Comparison of ENCODE assay signal across 8 mouse cellular contexts in the genomic region with DNA sequence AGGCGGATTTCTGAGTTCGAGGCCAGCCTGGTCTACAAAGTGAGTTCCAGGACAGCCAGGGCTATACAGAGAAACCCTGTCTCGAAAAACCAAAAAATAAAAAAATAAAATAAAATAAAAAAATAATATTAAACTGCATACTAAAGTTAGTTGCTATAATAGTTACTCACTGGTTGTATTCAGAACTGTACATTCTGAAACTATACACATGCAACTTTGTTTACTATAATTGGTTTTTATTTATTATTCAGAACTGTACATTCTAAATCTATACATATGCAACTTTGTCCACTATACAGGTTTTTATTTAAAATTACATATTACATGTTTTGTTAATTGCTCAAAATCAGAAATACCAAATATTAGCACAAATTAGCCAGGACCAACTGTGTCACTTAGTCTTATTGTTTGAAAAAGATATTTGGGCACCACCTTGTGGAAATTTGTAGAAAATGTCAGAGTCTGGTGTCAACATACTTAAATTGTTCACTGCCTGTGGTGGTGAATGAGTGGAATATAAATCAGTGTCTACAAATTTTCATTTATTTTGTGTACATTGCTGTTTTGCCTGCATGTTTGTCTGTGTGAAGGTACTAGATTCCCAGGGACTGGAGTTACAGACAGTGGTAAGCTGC. TPM values are rescaled to one million over a fixed set of nuclear protein-coding genes. Genes with fewer than 3 reads are reported as not detected.
A peak's percentile ranks its signal among the peaks of the same experiment; 100 is the strongest.
DNase-seq lines count a peak whose midpoint lies in the region; ATAC-seq and TF ChIP-seq lines count a peak whose summit lies in the region.

No protein-coding gene starts in this region.

- no peak overlapping the region for H3K4me2 ChIP-seq in forebrain, embryonic 14.5 days (ENCODE audit: low read length)
- H3K4me2 ChIP-seq in neural tube, embryonic 12.5 days (replicated peaks): no peak overlapping the region

- no peak overlapping the region for H3K9ac ChIP-seq in forebrain, embryonic 14.5 days (ENCODE audit: low read length)
- no peak overlapping the region for H3K9ac ChIP-seq in neural tube, embryonic 12.5 days

- WGBS in forebrain, embryonic 14.5 days: 91% methylated on average over 3 of the region's 3 CpGs
- 92% methylated on average over 3 of the region's 3 CpGs for WGBS in neural tube, embryonic 12.5 days

- peak; percentile 64 for TF ChIP-seq CTCF in left cerebral cortex, adult 2 months (IDR thresholded peaks at IDR 0.05)

- no peak overlapping the region for H3K27ac ChIP-seq in left cerebral cortex, adult 2 months
- no peak overlapping the region for H3K27ac ChIP-seq in forebrain, embryonic 14.5 days (ENCODE audit: low read depth, low read length)
- no peak overlapping the region for H3K27ac ChIP-seq in neural tube, embryonic 12.5 days

- no peaks in the 10 kb centered on the region for H3K36me3 ChIP-seq in forebrain, embryonic 14.5 days (ENCODE audit: control insufficient read depth, insufficient read depth, low read length)
- no peaks in the 10 kb centered on the region for H3K36me3 ChIP-seq in neural tube, embryonic 12.5 days

- H3K4me3 ChIP-seq in left cerebral cortex, adult 2 months: no peak overlapping the region
- no peak overlapping the region for H3K4me3 ChIP-seq in forebrain, embryonic 14.5 days (ENCODE audit: low read depth, low read length)
- no peak overlapping the region for H3K4me3 ChIP-seq in neural tube, embryonic 12.5 days

- DNase-seq in cerebellum, adult 9-10 months: peak; percentile 45
- DNase-seq in cerebellum, adult 9-11 months: no peak
- no peak for DNase-seq in left cerebral cortex, adult 2 months (ENCODE audit: extremely low spot score in 1 of 2, low spot score in 2 of 2)
- DNase-seq in left cerebral cortex, postnatal 36 days (ENCODE audit: low spot score in 2 of 2): no peak
- peak; percentile 72 for DNase-seq in forebrain, embryonic 14.5 days (ENCODE audit: low spot score)
- no peak for DNase-seq in thymus, postnatal 10 days (ENCODE audit: low spot score in 2 of 2)
- no peak for DNase-seq in testis, postnatal 10 days (ENCODE audit: low spot score)

- no peaks in the 10 kb centered on the region for H3K9me3 ChIP-seq in forebrain, embryonic 14.5 days (replicated peaks; ENCODE audit: control insufficient read depth, low read length)
- H3K9me3 ChIP-seq in neural tube, embryonic 12.5 days: no peaks in the 10 kb centered on the region

- H3K27me3 ChIP-seq in forebrain, embryonic 14.5 days (replicated peaks; ENCODE audit: control insufficient read depth, insufficient read depth, low read length): no peaks in the 10 kb centered on the region
- no peaks in the 10 kb centered on the region for H3K27me3 ChIP-seq in neural tube, embryonic 12.5 days (replicated peaks)

- ATAC-seq in forebrain, embryonic 14.5 days: peak; percentile 80; the same call in 1 of the 2 replicates
- ATAC-seq in neural tube, embryonic 12.5 days (ENCODE audit: low FRiP score, low read depth): peak; percentile 21; the same call in 1 of the 2 replicates

- intact Hi-C loops in left cerebral cortex, adult 2 months (cut with DNase I): loop anchor here (1.0 to 2.0 kb wide), 2 partner anchors 120 to 455 kb away; no protein-coding TSS in a partner anchor
- intact Hi-C loops in left cerebral cortex, postnatal 36 days (cut with DNase I): loop anchor here (2.0 kb wide), 1 partner anchor 456 kb away; no protein-coding TSS in a partner anchor

- H3K4me1 ChIP-seq in forebrain, embryonic 14.5 days (ENCODE audit: control insufficient read depth, insufficient read depth, low read length): no peaks in the 10 kb centered on the region
- H3K4me1 ChIP-seq in neural tube, embryonic 12.5 days: no peaks in the 10 kb centered on the region

RNA-seq across cellular contexts. Expression of a gene that starts 3.7 kb away (rescaled TPM):
- under 1 TPM; 0.63 to 0.89 TPM for total RNA-seq in left cerebral cortex, adult 2 months (2021)
- total RNA-seq in left cerebral cortex, postnatal 36 days (2021): under 1 TPM; 0.66 to 0.72 TPM
- polyA plus RNA-seq in forebrain, embryonic 14.5 days (2014; fragmentation: Nextera tagmentation; extraction: Ambion mirVana): 0.15 and 0.42 TPM in 2 replicates
- 0.50 and 1.3 TPM in 2 replicates for polyA plus RNA-seq in neural tube, embryonic 12.5 days (2016; fragmentation: Nextera tagmentation; extraction: Ambion mirVana)

RNA-seq across cellular contexts. Expression of a gene that starts 20.3 kb away (rescaled TPM):
- 10 to 100 TPM; 20.5 to 26.2 TPM for total RNA-seq in left cerebral cortex, adult 2 months (2021)
- total RNA-seq in left cerebral cortex, postnatal 36 days (2021): 10 to 100 TPM; 23.4 to 23.8 TPM
- 23.3 and 26.3 TPM in 2 replicates for polyA plus RNA-seq in forebrain, embryonic 14.5 days (2014; fragmentation: Nextera tagmentation; extraction: Ambion mirVana)
- polyA plus RNA-seq in neural tube, embryonic 12.5 days (2016; fragmentation: Nextera tagmentation; extraction: Ambion mirVana): 30.2 and 30.5 TPM in 2 replicates

Comparison
In these comparisons a context has a peak if more than half of its experiments do, and no peak if none do; other contexts are left out.
1. DNase-seq: peak in cerebellum, adult 9-10 months (single experiment) and forebrain, embryonic 14.5 days (single experiment); none in cerebellum, adult 9-11 months (single experiment), left cerebral cortex, adult 2 months (0 of 2), left cerebral cortex, postnatal 36 days (0 of 2), thymus, postnatal 10 days (0 of 2) and testis, postnatal 10 days (single experiment).